Mouse (Mus musculus): ENCODE data around the gene Ldlrad3. TPM values are rescaled to one million over a fixed set of nuclear protein-coding genes. Genes with fewer than 3 reads are reported as not detected.

Ldlrad3 gene
- polyA plus RNA-seq (2015; fragmentation: Nextera tagmentation; extraction: Ambion mirVana) = 29.6 and 31.2 TPM in 2 replicates

- Histone ChIP-seq H3K27ac (peak within 1 kb of the TSS; percentile 85), H3K9me3 (no peaks in the 10 kb centered on the region), H3K36me3 (replicated peaks) (no peaks in the 10 kb centered on the region), H3K4me1 (peaks cover 27% of the 10 kb centered on the region), H3K27me3 (replicated peaks) (no peaks in the 10 kb centered on the region), H3K9ac (peak within 1 kb of the TSS; percentile 81), H3K4me3 (peak within 1 kb of the TSS; percentile 80), H3K4me2 (peak within 1 kb of the TSS; percentile 86)
- peak; percentile 94 for ATAC-seq (replicated peaks)
- under 1% methylated on average over 73 of the region's 77 CpGs for WGBS
Observed at GRCm38 (mm10) chr2:102185951-102186561, at the start of gene Ldlrad3. Gene Ldlrad3 (minus strand): TSS chr2:102186385.

- peak; percentile 77 for ATAC-seq (replicated peaks)
- 36% methylated on average over 5 of the region's 5 CpGs for WGBS
- Histone ChIP-seq H3K4me3 (no peak overlapping the region), H3K27ac (no peak overlapping the region), H3K4me1 (peaks cover 6% of the 10 kb centered on the region), H3K4me2 (no peak overlapping the region), H3K27me3 (replicated peaks) (no peaks in the 10 kb centered on the region), H3K9ac (peak overlapping the region; percentile 2; the same call in 1 of the 2 replicates), H3K36me3 (replicated peaks) (no peaks in the 10 kb centered on the region), H3K9me3 (no peaks in the 10 kb centered on the region)
Observed at GRCm38 (mm10) chr2:102231470-102231869, 45.3 kb upstream of the Ldlrad3 start.

- Histone ChIP-seq H3K9ac (no peak overlapping the region), H3K4me2 (no peak overlapping the region), H3K36me3 (replicated peaks) (no peaks in the 10 kb centered on the region), H3K27ac (no peak overlapping the region), H3K9me3 (no peaks in the 10 kb centered on the region), H3K27me3 (replicated peaks) (no peaks in the 10 kb centered on the region), H3K4me3 (no peak overlapping the region), H3K4me1 (peaks cover 9% of the 10 kb centered on the region)
- WGBS = 98% methylated on average over 2 of the region's 2 CpGs
- no peak for ATAC-seq (replicated peaks)
Observed at GRCm38 (mm10) chr2:102229126-102229525, 42.9 kb upstream of the Ldlrad3 start.

GRCm38 (mm10) chr2:102228331-102228730, 42.1 kb upstream of the Ldlrad3 start:
- no peak overlapping the region for H3K4me3 ChIP-seq
- WGBS = 85% methylated on average over 5 of the region's 5 CpGs
- H3K27ac ChIP-seq = no peak overlapping the region
- no peak overlapping the region for H3K4me2 ChIP-seq
- no peaks in the 10 kb centered on the region for H3K36me3 ChIP-seq (replicated peaks)
- H3K4me1 ChIP-seq = peaks cover 17% of the 10 kb centered on the region
- H3K9me3 ChIP-seq = no peaks in the 10 kb centered on the region
- no peak for ATAC-seq (replicated peaks)
- H3K9ac ChIP-seq = no peak overlapping the region
- no peaks in the 10 kb centered on the region for H3K27me3 ChIP-seq (replicated peaks)

GRCm38 (mm10) chr2:102227839-102228238, 41.7 kb upstream of the Ldlrad3 start:
- H3K4me3 ChIP-seq = no peak overlapping the region
- H3K9me3 ChIP-seq = no peaks in the 10 kb centered on the region
- no peak overlapping the region for H3K9ac ChIP-seq
- H3K36me3 ChIP-seq (replicated peaks) = no peaks in the 10 kb centered on the region
- no peak overlapping the region for H3K4me2 ChIP-seq
- ATAC-seq (replicated peaks) = no peak
- H3K4me1 ChIP-seq = peaks cover 22% of the 10 kb centered on the region
- no peaks in the 10 kb centered on the region for H3K27me3 ChIP-seq (replicated peaks)
- H3K27ac ChIP-seq = no peak overlapping the region
- 94% methylated on average over 8 of the region's 8 CpGs for WGBS

GRCm38 (mm10) chr2:102226274-102226673, 40.1 kb upstream of the Ldlrad3 start:
- Histone ChIP-seq H3K27me3 (replicated peaks) (no peaks in the 10 kb centered on the region), H3K9ac (no peak overlapping the region), H3K27ac (no peak overlapping the region), H3K9me3 (no peaks in the 10 kb centered on the region), H3K4me1 (peaks cover 19% of the 10 kb centered on the region), H3K4me3 (no peak overlapping the region), H3K36me3 (replicated peaks) (no peaks in the 10 kb centered on the region), H3K4me2 (no peak overlapping the region)
- WGBS = 68% methylated on average over 15 of the region's 15 CpGs
- ATAC-seq (replicated peaks) = no peak

- Histone ChIP-seq H3K9ac (no peak overlapping the region), H3K4me3 (no peak overlapping the region), H3K4me1 (peaks cover 18% of the 10 kb centered on the region), H3K9me3 (no peaks in the 10 kb centered on the region), H3K4me2 (0 out of 2 replicates have a peak overlapping the region, but pooled peaks have one; percentile 8), H3K27me3 (replicated peaks) (no peaks in the 10 kb centered on the region), H3K27ac (peak overlapping the region; percentile 61), H3K36me3 (replicated peaks) (no peaks in the 10 kb centered on the region)
- 4% methylated on average over 11 of the region's 11 CpGs for WGBS
- ATAC-seq (replicated peaks) = peak; percentile 56; the same call in 1 of the 2 replicates
Observed at GRCm38 (mm10) chr2:102223355-102224128, 37.4 kb upstream of the Ldlrad3 start.

- WGBS = 61% methylated on average over 3 of the region's 3 CpGs
- Histone ChIP-seq H3K27ac (0 out of 2 replicates have a peak overlapping the region, but pooled peaks have one; percentile 16), H3K9ac (no peak overlapping the region), H3K4me3 (no peak overlapping the region), H3K4me1 (peaks cover 18% of the 10 kb centered on the region), H3K9me3 (no peaks in the 10 kb centered on the region), H3K36me3 (replicated peaks) (no peaks in the 10 kb centered on the region), H3K4me2 (no peak overlapping the region), H3K27me3 (replicated peaks) (no peaks in the 10 kb centered on the region)
- peak; percentile 34; the same call in 1 of the 2 replicates for ATAC-seq (replicated peaks)
Observed at GRCm38 (mm10) chr2:102222749-102223148, 36.6 kb upstream of the Ldlrad3 start.

GRCm38 (mm10) chr2:102216817-102217216, 30.6 kb upstream of the Ldlrad3 start:
- WGBS = 92% methylated on average over 1 of the region's 1 CpGs
- H3K4me3 ChIP-seq = no peak overlapping the region
- no peaks in the 10 kb centered on the region for H3K36me3 ChIP-seq (replicated peaks)
- ATAC-seq (replicated peaks) = no peak
- no peak overlapping the region for H3K4me2 ChIP-seq
- H3K9ac ChIP-seq = no peak overlapping the region
- no peaks in the 10 kb centered on the region for H3K4me1 ChIP-seq
- H3K27me3 ChIP-seq (replicated peaks) = no peaks in the 10 kb centered on the region
- no peaks in the 10 kb centered on the region for H3K9me3 ChIP-seq
- no peak overlapping the region for H3K27ac ChIP-seq

GRCm38 (mm10) chr2:102212096-102212495, 25.9 kb upstream of the Ldlrad3 start:
- Histone ChIP-seq H3K27me3 (replicated peaks) (no peaks in the 10 kb centered on the region), H3K9me3 (no peaks in the 10 kb centered on the region), H3K36me3 (replicated peaks) (no peaks in the 10 kb centered on the region), H3K4me2 (no peak overlapping the region), H3K27ac (no peak overlapping the region), H3K9ac (no peak overlapping the region), H3K4me1 (peaks cover 2% of the 10 kb centered on the region), H3K4me3 (no peak overlapping the region)
- 27% methylated on average over 4 of the region's 4 CpGs for WGBS
- ATAC-seq (replicated peaks) = no peak

GRCm38 (mm10) chr2:102205672-102206399, 19.7 kb upstream of the Ldlrad3 start:
- ATAC-seq (replicated peaks) = peak; percentile 78
- Histone ChIP-seq H3K4me3 (peak overlapping the region; percentile 10; the same call in 1 of the 2 replicates), H3K27me3 (replicated peaks) (no peaks in the 10 kb centered on the region), H3K9me3 (no peaks in the 10 kb centered on the region), H3K27ac (peak overlapping the region; percentile 64), H3K36me3 (replicated peaks) (no peaks in the 10 kb centered on the region), H3K4me2 (peak overlapping the region; percentile 39), H3K4me1 (peaks cover 23% of the 10 kb centered on the region), H3K9ac (no peak overlapping the region)
- WGBS = 2% methylated on average over 14 of the region's 14 CpGs

- Histone ChIP-seq H3K4me3 (no peak overlapping the region), H3K4me1 (peaks cover 23% of the 10 kb centered on the region)
- no peak for ATAC-seq (replicated peaks)
Observed at GRCm38 (mm10) chr2:102203478-102203877, 17.3 kb upstream of the Ldlrad3 start.

More at GRCm38 (mm10) chr2:102203478-102203877, 17.3 kb upstream of the Ldlrad3 start:
- no peaks in the 10 kb centered on the region for H3K27me3 ChIP-seq (replicated peaks)
- H3K9ac ChIP-seq = no peak overlapping the region
- no peaks in the 10 kb centered on the region for H3K9me3 ChIP-seq
- no peak overlapping the region for H3K4me2 ChIP-seq
- H3K27ac ChIP-seq = no peak overlapping the region
- H3K36me3 ChIP-seq (replicated peaks) = no peaks in the 10 kb centered on the region

All from midbrain, embryonic 15.5 days (tissue).